Mouse (Mus musculus) kidney, postnatal 4 days (tissue): Measurements from ENCODE around the gene Ifna6.

Source experiments
- DNase-seq, 2 experiments: peaks; one replicate each; pipeline ENCODE4 v3.0.0; 2021; ENCODE audit warnings: mixed read lengths in 2 of 2

Ifna6 gene

DNA sequence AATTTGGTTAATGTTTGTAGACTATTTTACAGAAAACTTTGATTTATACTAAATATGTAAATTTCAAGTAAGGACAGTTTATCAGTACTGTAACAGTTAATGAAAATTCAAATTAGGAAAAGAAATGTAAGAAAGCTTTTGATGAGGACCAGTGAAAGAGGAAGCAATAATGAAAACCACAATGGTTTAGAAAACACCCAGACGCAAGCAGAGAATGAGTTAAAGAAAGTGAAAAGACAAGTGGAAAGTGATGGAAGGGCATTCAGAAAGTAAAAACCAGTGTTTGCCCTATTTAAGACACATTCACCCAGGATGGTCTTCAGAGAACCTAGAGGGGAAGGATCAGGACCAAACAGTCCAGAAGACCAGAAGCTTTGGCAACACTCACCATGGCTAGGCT, 22.5 kb downstream of the Ifna6 start, which contains the start of gene Ifna1:
Gene Ifna1 (plus strand): TSS at position 390 of the 400 bp plus-strand sequence.
- DNase-seq: no peak

DNA sequence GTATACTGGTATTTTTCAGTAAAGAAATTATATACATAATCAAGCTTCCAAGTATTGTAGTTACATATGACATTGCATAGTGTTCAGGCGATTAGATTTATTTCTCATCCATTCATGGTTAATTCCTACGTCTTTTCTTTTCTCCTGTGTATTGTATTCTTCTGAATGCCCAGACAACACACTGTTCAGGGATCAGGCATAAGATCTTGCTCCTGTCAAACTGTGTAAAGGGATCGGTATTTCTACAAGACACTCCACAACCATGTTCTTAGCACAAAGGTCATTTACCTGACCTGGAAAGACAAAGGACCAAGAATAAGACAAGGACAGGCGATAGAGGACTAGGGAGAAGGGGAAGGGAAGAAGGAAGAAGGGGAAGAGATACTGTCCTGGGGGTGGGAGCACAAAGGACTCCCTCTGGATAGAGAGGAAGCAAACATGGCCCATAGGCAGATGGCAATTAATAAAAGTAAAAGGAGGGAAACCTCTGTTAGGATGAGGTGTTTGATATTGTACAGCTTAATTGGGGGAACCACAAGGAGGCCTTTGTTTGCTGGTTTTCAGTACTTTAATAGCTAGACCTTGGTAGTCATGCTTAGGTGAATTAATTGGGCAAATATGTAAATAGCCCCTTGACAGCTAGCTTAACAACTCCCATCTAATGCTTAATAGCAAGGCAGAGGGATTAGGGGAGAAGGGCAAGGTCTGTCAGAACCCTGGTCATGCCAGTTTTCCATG, 24.0 kb downstream of the Ifna6 start:
- DNase-seq: no peak

DNA sequence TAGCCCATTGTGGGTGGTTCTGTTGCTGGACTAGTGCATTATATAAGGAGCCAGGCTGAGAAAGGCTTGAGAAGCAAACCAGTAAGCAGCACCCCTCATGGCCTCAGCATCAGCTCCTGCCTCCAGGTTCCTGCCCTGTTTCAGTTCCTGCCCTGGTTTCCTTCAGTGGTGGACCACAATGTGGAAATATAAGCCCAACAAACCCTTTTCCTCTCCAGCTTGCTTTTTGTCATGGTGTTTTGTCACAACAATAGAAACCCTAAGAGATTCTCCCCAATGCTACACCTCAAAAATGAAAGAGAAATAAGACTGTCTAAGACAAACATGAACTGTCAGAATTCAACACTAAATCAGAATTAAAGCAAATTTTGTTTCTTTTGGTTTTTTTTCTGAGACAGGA, 32.0 kb downstream of the Ifna6 start:
- no peak for DNase-seq

DNA sequence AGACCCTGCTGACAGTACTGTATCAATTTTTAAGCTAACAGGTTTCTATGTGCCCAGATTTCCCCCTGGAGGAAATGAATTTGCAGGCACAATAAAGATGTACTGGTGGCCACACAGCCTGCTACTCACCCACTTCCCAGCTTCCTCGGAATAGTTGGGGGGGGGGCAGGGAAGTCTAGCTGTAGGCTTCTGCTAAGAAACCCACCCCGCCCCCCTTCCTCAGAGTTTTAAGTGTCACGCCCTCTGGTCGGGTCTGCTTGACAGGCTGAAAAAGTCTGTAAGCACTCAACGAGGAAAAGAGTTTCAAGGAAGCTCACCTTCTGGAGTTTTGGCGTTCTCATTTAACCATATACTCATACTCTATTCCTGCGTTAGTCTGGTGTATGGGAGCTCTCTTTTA, 36.1 kb downstream of the Ifna6 start:
- DNase-seq: peak in 1 of 2 experiments; percentile 27

DNA sequence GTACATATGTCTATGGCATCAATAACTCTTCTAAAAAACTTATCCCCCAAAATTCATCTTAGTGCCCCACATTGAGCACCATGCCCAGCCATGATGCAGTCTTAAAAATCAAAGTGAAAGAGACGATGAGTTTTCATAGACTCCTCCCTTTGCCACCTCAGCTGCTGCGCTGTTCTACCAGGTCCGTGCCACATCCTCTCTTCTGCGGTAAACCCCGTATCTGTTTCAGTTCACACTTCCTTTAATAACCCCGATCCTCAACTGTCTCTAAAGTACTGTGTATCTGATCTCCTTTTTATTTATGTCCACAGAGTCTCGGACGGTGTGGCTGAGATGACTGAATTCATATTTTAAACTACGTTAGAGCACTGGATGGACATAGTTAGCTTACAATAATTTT, 37.4 kb downstream of the Ifna6 start:
- no peak for DNase-seq

DNA sequence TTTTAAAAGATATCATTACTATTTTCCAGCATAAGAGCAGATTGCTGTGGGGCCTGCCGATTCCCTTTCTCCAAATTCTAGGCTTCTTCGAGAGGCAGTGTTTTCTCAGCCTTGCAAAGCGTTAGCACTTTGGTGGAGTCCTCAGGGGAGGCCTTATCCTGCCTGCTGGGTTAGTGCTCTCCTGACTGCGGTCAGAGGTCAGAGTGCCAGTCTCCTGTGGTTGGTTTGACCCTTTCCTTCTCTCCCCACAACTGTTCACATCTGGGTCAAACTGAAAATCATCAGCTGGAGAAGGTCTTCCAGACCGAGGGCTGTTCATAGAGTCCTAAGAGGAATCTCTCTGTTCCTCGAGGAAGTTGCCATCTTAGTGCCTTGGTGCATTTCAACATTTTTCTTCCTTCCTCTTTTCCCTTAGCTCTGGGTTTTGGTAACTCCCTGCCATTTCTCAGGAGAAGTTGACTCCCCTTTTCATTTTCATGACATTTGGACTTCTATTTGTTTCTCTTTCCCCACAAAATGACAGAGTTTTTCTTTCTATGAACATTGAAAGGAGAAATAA, 37.9 kb downstream of the Ifna6 start:
- DNase-seq: no peak

DNA sequence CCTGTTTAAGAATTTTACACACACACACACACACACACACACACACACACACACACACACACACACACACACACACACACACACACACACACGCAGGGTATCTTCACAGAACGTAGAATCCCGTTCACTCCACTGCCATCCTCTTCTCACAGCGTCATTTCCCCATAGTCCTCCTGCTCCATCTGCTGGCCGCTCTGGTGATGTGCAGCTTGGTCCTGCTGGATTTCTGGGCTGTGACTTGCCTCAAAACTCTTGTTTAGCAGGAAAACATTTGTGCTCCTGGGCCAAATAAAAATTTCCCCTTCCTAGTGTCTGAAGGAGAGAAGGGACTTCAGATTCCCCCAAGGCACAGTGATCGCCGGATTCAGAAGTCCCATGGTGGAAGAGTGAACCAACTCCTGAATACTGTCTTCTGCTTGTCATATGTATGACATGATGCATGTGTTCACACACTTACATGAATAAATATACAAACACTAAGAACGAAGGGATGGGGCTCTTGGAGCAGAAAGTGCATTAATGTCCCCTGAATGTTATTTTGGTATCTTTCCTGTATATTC, 40.2 kb downstream of the Ifna6 start:
- peak; percentile 85 to 86 for DNase-seq

DNA sequence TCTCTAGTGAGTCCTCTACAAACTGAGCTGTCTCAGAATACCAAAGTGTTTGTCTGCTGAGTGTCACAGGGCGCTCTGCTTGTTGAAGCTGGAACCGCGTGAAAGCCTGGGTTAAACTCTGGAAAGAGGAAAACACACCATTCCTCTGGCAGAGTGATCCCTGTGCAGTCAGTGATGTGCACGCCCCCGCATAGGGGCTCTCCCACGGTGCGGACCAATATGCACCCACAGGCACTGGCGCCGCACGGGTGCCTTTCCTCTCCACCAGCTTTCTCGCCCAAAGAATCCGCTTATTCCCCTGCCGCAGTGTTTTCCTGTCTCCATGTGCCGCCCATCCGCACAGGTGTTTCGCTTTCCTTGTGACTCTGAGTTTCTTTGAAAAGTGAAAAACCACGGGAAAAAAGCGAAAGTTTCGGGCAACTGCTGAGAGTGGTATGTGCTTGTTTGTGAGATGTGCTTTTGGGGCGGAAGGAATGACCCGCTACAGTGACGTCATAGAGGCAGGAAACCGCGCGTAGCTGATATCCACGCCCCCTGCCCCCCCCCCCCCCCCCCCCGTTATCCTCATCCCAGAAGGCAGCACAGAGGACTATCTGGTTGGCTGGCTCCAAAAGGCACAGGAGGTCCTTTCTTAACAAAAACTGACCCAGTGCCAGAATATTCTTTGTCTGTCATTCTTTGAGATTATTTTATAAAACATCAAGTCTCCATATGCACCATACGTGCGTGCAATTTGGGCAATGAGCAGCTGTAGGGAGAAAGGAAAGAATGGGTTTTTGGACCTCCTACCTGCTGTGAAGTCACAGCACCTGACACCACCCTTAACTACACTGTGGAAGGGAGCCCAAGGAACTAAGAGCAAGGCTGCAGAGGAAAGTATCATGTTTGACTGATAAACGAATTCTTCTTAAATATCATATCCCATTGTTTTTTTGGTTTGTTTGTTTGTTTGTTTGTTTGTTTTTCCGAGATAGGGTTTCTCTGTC, 41.0 kb downstream of the Ifna6 start:
- DNase-seq: peak; percentile 31 to 58

DNA sequence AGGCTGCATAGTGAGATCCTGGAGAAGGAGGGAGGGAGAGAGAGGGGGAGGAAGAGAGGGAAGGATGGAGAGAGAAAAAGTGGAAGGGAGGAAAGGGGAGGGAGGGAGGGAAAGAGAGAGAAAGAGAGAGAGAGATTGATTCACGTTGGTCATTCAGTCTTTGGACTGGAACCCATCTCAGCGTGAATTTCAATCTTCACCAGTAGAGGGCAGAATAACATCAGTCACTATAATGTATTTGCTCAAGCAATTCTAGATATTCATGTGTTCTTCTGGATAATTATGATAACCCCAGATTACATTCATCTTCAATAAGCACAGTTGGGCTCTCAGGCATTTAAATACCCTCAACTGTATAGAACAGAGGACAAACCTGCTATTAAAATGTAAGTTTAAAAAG, 45.5 kb downstream of the Ifna6 start:
- DNase-seq: no peak

DNA sequence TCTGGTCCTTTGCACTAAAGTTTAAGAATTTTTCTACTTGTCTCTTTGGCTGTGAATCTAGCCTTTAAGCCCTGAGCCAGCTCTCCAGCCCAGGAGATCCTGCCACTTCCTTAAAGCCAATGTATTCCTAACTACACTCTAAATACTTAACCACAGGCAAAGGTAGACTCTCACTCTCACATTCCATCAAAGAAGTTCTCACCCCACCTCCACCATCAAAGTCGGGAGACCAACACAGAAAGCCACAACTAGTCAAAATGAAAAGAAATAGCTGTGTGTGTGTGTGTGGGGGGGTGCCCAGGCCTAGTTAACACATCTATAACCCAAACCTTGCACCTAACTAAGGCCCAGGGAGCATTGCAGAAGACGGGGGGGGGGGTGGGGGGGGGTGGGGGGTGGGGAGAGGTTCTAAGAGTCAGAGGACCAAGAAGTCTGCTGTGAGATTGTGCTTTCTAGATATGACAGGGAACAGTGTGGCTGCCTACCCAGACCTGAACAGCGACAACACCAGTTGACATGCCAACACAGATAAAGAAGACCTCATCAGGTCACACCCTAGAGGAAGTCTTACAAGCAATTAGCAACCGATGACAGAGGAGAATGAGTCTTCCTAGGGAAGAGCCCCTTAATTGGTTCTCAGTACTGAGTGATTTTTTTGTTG, 48.3 kb downstream of the Ifna6 start:
- DNase-seq: no peak

DNA sequence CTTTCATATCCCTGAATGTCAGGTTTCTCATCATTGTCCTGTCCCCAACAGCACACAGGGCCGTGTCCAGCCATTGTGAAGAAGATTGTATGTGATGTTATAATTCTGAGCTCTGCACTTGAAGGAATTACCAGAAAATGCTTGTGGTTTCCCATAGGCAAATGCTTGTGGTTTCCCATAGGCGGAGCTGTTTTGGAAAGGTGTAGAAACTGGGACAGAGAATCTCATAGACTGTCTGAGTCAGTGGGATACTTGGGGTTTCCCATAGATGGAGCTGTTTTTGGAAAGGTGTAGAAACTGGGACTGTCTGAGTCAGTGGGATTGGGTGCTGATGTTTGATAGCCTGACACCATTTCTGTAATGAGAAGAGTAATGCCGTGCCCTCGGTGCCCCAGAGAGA, 49.3 kb downstream of the Ifna6 start:
- DNase-seq: no peak
